Mouse (Mus musculus): ENCODE data around the gene Duoxa1.
"Not testable (repeated sequence)": the region's sequence is repeated elsewhere in the genome, so short reads cannot be mapped to it uniquely, and the experiment has no call there.

The Duoxa1 gene

DNA sequence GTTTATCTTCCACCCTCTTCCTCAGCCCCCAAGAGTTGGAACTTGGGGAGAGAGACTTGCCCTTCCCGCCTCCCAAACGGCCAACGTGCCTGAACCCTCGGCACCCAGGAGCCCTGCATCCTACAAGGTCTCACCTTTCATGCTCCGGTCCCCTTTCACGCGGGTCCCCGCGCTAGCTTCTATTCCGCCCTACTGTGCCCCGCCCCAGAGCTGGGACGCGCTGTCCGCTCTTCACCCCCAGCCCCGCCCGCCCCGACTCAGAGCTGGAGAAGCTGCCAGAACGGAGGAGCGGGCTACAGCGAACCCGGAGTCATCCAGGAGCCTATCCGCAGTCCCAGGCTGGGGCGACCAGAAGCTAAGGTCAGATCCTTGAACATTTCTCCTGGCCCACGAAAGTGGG is at the start of gene Duoxa1:
Duoxa1 (minus strand) TSS at position 195 of the 400 bp plus-strand sequence.
- DNase-seq (ENCODE audit: extremely low read depth, insufficient read length, low spot score): no peak

DNA sequence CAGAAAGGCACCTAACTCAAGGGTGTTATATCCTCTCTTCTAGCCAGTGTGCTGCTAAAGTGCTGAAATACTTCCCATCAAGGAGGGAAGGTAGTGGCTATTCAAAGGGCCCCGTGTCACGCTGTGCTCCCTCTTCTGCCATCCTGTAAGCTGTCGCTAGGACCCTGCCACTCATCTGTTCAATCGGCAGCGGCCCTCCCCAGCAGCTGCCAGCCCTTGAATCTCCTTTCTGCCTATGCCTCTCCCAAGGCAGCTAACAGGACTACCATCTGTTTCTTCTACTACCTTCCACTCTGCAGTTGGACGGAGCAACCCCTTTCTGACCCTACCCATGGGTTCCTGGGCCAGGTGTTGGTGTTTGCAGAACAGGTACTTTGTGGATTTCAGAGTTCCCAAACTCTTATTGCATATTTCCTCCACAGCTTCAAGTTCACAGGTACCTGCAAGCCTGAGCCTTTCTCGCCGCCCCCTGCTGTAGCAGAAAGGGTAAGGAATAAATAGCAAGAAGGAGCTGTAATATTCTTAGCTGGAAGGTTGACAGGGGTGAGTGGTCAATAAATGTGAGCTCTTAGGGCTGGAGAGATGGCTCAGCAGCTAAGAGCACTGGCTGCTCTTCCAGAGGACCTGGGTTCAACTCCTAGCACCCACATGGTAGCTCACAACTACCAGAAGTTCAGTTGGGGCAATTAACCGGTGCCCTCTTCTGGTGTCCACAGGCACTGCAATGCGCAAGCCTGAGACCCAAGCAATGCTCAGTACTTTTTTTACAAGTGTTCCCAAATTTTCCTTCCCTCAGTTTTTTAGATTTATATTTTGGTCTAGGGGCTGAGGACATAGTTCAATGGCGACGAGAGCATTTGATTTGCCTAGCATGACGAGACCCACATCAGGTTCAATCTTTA is 49.3 kb upstream of the Duoxa1 start:
- no peak for DNase-seq (ENCODE audit: extremely low read depth, insufficient read length, low spot score)

DNA sequence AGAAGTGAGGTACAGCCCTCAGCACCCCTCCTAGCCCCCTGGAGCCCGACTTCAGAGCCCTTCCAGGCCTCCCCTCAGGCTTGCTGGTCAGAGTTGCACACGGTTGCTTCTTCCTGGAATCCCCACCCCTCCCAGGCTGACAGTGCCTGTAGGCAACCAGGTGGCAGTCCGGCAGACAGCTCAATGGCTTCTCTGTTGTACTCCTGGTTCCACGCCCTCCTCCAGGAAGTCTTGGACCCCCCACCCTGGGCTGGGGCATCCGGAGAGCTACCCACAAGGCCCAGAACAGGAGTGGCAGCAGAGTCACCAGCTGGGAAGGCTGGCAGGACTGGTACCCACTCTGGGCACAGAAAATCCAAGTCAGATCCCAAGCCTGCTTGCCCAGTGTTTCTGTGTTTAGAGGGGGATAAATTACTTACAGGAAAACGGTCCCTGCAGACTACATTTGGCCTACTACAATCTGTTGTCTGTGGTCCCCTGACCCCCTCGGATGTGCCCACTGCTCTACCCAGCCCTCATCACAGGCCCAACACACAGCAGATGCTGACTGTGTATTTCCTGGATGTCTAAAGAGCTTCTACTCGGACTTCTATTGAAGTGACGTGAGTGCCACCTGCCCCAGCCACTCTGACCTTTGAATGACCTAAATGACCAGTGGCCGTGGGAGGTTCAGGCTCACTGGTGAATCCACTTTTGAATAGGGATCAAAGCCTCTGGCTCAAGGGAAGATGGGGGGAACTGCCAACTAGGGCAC is 48.5 kb upstream of the Duoxa1 start:
- no peak for DNase-seq (ENCODE audit: extremely low read depth, insufficient read length, low spot score)

DNA sequence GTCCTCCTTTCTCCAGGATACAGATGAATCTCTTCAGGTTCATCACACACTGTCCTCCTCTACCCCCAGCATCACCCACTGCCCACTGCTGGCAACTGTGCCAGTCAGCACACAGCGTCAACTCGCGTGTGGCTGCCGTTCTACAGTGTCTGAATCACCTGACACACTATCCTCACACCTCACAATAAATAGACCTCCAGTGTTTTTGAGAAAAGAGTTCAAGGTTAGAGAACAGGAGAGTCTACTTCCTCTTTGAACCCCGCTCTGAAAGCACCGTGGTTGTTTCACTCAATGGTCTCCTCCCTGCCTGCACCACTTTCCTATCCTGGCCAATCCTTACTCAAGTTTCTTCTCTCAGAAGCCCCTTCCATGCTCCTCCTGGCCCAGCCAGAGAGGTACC is 47.7 kb upstream of the Duoxa1 start:
- DNase-seq (ENCODE audit: extremely low read depth, insufficient read length, low spot score): no peak

DNA sequence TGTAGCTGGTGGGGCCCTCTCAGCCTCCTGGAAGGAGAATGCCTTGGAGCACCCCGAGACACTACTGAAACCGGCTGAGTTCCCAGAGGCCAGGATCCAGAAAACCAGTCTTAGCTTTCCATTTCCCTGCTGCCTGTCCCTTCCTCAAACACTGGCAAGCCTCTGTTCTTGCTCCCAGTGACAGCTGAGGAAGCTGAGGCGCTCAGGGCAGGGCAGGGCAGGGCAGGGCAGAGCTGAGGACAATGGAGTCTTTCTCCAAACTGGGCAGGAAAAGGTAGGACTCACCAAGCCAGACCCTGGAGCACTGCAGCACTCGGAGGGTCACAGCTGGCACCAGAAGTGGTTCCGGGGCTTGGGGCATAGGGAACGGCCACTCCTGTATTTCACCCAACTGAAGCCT is 46.8 kb upstream of the Duoxa1 start:
- no peak for DNase-seq (ENCODE audit: extremely low read depth, insufficient read length, low spot score)

DNA sequence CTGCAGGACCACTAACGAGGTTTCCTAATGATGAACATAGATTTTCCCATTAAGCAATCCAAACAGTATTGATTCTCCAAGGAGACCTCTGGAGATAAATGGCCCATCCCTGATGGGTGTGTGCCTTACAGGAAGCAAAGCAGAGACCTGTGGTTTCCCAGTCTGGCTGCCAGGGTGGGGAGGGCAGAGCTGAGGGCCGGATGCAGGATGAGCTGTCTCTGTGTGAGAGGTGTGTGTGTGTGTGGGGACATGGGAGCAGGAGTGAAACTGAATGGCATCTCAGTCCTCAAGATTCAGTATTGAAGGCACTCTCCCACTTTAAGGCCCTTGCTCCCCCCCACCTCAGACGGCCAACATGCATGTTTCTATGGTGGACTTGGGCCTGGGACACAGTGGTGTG is 42.7 kb upstream of the Duoxa1 start:
- peak; percentile 58 for DNase-seq (ENCODE audit: extremely low read depth, insufficient read length, low spot score)

DNA sequence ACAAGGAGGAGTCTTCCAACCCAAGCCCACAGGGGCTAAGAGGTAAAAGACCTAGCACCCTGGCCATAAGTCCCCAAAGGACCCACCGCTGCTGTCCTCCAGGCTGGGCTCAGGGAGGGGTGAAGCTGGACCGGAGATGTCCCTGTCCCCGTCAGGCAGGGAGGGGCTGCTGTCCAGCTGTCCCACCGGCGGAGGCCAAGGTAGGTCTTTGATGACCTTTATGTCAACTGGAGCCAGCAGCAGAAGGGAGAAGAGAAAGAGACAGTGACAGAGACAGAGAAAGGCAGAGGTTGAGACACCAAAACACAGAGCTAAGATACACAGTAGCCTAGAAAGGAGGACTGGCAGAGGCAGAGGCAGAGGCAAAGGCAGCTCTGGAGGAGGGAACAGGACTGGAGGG is 41.9 kb upstream of the Duoxa1 start:
- no peak for DNase-seq (ENCODE audit: extremely low read depth, insufficient read length, low spot score)

DNA sequence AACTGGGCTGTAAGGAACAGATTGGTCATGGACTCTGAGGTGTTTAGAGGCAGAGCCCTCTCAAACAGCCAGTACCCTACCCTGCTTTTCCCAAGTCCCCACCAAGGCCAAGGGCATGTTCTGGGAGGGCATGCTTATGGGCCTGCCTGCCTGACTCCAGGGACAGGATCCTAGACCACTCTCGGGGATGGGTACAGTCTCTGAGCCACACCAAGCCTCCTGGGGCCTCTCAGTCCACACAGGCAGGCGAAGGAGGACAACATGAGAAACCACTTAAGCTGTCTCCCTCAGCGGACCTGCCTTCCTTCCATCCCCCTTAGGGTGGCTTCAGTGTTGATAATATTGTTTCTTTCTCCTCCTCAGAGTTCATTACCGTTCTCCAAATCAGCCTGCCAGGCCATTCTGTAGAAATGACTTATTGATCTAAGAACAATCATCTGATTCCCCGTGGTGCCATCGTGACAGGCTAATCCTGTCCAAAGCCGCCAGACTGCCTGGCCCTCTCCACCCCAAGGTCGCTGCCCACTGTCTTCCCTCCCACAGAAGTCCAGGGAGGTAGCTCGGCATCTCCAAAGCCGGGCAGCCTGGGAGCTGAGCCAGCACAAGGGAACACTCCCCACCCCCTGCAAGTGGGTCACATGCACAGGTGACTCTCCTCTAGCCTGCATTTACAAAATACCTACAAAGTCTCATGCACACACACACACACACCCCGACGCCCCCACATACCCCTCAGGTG is 40.8 kb upstream of the Duoxa1 start:
- no peak for DNase-seq (ENCODE audit: extremely low read depth, insufficient read length, low spot score)

DNA sequence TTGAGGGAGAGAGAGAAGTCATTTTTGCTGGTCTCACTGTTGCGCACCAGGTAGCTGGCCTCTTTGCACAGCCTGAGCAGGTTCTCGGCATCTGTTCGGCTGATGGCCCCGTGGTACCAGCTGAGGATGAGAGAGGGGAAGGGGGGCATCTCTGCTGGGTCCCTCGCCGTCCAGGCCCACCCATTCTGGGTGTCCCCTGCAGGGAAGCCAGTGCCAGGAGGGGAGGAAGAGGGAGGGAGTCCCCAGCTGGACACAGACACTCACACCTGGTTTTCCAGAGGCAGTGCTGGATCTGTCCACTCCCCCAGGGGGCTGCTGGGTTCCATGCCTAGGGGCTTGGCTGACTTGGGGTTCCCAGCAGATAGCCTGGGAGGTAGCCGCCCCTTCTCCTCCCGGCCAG is 40.2 kb upstream of the Duoxa1 start:
- no peak for DNase-seq (ENCODE audit: extremely low read depth, insufficient read length, low spot score)

DNA sequence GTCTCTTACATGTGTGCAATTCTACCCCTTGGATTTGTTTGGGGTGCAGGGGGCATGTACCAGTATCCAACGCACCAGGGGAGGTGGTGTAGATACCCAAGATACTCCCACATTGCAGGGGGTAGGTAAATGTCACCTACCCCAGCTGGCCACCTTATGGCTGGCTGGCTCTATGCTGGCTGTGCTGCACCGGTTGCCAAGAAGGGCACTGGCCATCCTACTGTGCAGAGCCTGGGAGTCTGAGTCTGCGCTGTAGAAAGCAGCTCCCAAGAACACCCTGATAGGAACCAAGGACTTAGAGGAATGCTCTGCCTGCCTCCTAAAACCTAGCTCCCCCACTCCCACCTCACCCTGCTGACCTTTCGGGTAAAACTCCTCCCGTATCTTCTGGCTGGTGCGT is 39.5 kb upstream of the Duoxa1 start:
- no peak for DNase-seq (ENCODE audit: extremely low read depth, insufficient read length, low spot score)

DNA sequence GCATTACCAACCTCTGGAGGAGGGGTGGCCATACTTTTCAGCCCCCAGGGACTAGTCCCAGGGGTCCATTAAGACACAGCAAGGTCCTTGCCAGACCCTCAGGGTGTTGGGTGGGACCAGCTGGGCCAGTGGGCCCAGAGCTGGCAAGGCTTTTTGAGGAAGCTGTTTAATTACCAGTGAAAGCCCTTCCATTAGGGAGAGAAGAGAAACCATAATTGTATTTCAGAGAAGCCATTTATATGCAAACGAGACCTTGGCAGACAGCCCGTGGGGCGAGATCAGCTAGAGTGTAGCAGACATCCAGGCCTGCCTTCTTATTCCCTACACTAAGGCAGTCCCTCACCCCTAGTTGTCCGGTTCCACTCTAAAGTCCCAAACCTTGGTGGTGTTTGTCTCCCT is 38.4 kb upstream of the Duoxa1 start:
- DNase-seq (ENCODE audit: extremely low read depth, insufficient read length, low spot score): no peak

DNA sequence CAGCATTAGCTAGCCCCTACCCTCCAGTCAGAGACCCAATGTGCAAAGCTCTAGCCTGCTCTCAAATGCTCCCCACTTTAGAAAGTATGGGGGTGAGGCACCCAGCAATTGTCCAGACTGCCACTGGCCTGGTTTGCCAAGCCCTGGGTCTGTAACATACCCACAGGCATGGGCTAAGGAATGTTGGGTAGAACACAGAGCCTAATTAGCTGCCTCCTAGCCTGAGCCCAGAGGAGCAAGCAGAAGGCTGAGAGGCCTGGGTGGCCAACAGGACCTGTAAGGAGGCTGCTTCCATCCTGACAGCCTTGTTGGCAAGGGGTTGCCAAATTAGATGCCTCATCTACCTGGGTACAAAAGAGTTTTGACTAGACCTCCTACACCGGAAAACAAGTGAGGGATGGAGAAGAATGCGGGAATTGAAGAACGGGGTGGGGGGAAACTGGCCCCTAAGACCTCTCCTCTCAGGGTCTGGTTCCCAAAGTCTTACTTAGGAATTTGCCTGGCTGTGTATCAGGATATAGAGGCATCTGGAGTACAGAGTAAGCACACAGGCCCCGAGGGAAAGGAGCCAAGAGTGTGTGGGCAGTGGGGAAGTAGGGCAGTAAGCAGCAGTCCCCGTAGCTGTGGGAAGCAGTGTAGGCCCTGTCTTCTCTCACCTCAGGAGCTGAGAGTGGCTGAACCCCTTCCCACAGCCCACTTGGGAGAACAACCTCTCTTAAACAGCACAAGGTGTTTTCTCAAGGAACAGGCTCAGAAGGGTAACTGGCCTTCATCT is 37.8 kb upstream of the Duoxa1 start:
- DNase-seq (ENCODE audit: extremely low read depth, insufficient read length, low spot score): no peak

DNA sequence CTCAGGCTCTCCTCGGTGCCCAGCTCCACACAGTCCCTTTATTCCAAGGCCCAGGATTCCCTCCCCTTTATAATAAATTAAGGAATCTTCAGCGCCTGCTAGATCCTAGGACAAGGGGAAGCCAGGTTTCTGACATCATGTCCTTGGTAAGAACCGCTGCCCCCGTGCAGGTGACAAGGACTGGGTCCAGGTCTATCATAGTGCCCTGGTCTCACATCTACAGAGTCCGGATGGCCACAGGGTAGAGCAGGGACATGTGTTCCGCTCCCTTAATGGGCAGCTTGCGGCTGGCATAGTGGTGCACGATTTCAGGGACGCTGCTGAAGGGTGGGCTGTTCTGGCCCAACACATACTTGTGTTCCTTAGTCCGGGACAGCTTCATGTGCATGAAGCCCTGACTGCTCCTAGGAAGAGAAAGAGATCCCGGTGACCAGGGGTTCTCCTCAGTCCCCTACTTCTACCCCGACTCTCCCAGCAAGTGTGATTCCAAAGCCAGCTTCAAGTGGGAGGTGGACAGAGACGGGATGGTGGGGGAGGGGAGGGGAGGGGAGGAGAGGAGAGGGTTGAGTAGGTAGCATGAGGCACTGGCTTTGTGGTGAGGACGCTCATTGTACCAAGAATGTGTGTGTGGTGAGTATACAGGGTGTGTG is 35.7 kb upstream of the Duoxa1 start:
- no peak for DNase-seq (ENCODE audit: extremely low read depth, insufficient read length, low spot score)

DNA sequence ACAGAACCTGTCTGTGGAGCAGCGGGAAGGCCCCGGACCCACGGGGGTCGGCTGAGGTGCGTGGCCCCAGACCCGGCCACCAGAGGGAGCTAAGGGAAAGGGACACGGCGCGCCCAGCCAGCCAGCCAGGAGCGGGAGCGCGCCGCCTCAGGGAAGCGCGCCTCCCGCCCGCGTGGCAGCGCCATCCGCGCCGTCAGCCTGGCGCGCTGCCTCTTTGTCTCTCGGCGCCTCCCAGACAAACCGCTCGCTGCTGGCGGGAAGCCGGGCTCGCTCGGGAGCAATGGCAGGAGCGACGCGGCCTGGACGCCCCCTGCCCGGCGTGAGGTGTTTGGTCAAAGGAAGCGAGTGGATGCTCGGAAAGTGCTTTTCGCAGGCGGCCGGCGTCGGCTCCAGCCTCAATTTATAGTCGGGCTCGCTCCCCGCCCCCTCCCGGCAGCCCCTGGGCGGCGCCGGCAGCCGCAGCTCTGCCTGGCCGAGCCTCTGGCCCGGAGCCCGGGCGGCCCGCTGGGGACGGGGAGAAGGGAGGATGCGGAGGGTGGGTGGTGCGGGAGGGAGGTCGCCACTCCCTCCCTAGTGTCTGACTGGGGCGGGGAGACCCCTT is 35.1 kb upstream of the Duoxa1 start:
- DNase-seq (ENCODE audit: extremely low read depth, insufficient read length, low spot score): peak; percentile 88

DNA sequence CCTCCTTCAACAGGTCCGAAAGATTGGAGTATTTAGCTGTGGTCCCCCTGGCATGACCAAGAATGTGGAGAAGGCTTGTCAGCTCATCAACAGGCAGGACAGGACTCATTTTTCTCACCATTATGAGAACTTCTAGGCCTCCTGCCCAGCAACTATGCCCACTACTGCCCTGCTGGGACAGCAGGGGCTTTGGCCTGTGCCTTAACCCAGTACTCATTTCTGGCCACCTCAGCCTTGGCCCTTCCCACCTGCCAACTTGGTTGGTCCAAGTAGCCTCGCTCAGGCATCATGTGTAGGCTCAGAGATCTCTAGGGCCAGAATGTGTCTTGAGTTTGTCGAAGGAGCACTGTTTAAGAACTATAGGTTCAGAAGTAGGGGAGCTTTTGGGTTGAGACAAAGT is 33.7 kb upstream of the Duoxa1 start:
- no peak for DNase-seq (ENCODE audit: extremely low read depth, insufficient read length, low spot score)

DNA sequence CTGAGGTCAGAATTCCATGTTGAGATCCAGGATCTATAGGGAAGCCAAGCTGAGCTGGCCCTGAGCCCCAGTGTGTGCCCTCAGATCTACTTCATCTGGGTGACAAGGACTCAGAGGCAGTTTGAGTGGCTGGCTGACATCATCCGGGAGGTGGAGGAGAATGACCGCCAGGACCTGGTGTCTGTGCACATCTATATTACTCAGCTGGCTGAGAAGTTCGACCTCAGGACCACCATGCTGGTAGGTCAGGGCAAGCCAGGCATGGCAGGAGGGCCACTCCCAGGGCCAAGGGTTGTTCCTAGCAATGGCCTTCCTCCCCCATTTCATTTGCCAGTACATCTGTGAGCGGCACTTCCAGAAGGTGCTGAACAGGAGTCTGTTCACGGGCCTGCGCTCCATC is 32.6 kb upstream of the Duoxa1 start:
- not testable (repeated sequence) for DNase-seq (ENCODE audit: extremely low read depth, insufficient read length, low spot score)

DNA sequence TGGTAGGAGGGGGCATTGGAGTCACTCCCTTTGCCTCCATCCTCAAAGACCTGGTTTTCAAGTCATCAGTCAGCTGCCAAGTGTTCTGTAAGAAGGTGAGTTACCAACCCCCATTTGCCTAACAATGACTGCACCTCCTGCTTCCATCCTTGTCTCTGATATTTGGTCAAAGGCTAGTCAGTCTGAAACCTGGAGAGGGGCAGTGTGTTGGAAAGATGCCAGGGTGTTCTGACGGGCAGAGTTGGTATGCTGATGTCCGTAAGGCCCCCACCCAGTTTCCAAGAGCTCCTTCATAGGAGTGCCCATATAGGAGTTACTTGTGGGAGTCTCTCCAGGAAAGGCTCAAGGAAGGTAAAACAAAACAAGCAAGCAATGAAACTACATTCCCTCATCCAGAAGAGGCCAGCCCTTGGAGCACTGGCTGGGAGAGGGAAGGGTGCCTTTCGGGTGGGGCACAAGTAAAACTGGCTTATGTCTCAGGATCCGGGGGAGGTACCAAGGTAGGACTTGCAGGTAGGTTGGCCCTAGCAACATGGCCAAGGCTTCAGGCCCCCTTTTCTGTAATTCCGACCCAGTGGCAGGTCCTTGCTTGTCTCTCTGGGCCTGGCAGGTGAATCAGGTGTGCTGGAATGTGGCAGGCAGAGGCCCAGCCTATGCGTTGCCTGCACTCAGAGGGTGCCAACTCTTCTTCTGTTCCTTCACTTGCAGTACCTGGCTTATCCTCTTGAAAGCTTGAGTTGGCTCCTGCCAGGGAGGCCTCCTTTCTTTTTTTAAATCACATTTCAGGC is 31.8 kb upstream of the Duoxa1 start:
- no peak for DNase-seq (ENCODE audit: extremely low read depth, insufficient read length, low spot score)

DNA sequence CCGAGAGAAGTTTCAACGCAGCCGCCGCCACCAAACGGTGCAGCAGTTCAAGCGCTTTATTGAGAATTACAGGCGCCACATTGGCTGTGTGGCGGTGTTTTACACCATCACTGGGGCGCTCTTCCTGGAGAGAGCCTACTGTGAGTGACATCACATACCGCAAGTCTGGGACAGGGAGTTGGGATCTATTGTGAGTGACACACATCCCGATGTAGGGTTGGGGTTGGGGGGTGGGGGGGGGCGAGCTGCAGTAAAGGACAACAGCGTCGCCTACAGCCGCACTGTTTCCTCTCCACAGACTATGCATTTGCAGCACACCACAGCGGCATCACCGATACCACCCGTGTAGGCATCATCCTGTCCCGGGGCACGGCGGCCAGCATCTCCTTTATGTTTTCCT is 23.8 kb upstream of the Duoxa1 start:
- DNase-seq (ENCODE audit: extremely low read depth, insufficient read length, low spot score): no peak

DNA sequence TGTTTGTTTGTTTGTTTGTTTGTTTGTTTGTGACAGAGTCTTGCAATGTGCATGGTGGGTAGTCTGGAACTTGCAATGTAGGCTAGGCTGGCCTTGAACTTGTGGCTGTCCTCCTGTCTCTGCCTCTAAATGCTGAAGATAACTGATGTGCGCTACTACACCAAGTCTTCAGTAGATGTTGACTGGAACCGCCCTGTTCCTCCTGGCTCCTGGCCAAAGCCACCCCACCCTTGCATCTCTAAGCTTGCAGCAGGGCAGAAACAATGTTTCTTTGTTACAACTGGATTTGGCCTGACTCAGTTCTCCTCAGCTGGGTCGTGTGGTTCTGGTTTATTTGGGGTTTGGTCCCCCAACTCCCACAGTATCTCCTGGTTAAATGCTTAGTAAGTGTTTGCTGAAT is 20.6 kb upstream of the Duoxa1 start:
- DNase-seq (ENCODE audit: extremely low read depth, insufficient read length, low spot score): no peak
